Mouse (Mus musculus): Measurements from ENCODE around the gene Gm20388.
"Not testable (repeated sequence)": the region's sequence is repeated elsewhere in the genome, so short reads cannot be mapped to it uniquely, and the experiment has no call there.

Gene Gm20388

GRCm38 (mm10) chr8:121132961-121133513 lies 1222.4 kb downstream of the Gm20388 start:
- no peak for DNase-seq (ENCODE audit: low spot score in 2 of 2)

GRCm38 (mm10) chr8:121134102-121134501 lies 1223.5 kb downstream of the Gm20388 start:
- DNase-seq (ENCODE audit: low spot score in 2 of 2) = no peak

GRCm38 (mm10) chr8:121134512-121134911 lies 1223.9 kb downstream of the Gm20388 start:
- no peak for DNase-seq (ENCODE audit: low spot score in 2 of 2)

- DNase-seq (ENCODE audit: low spot score in 2 of 2) = no peak
These were observed 1226.2 kb downstream of the Gm20388 start for GRCm38 (mm10) chr8:121136856-121137255.

- not testable (repeated sequence) for DNase-seq (ENCODE audit: low spot score in 2 of 2)
These were observed 1235.0 kb downstream of the Gm20388 start for GRCm38 (mm10) chr8:121145457-121146134.

- DNase-seq (ENCODE audit: low spot score in 2 of 2) = no peak
These were observed 1238.0 kb downstream of the Gm20388 start for GRCm38 (mm10) chr8:121148573-121149083.

- peak; percentile 74 to 77 for DNase-seq (ENCODE audit: low spot score in 2 of 2)
These were observed 1241.8 kb downstream of the Gm20388 start for GRCm38 (mm10) chr8:121152394-121152793.

- DNase-seq (ENCODE audit: low spot score in 2 of 2) = no peak
These were observed 1246.4 kb downstream of the Gm20388 start for GRCm38 (mm10) chr8:121156990-121157491.

- no peak for DNase-seq (ENCODE audit: low spot score in 2 of 2)
These were observed 1248.2 kb downstream of the Gm20388 start for GRCm38 (mm10) chr8:121158812-121159211.

GRCm38 (mm10) chr8:121161437-121161836 lies 1250.8 kb downstream of the Gm20388 start:
- DNase-seq (ENCODE audit: low spot score in 2 of 2) = no peak

GRCm38 (mm10) chr8:121162413-121162812 lies 1251.8 kb downstream of the Gm20388 start:
- no peak for DNase-seq (ENCODE audit: low spot score in 2 of 2)

- no peak for DNase-seq (ENCODE audit: low spot score in 2 of 2)
These were observed 1252.5 kb downstream of the Gm20388 start for GRCm38 (mm10) chr8:121162906-121163695.

- peak in 1 of 2 experiments; percentile 23 for DNase-seq (ENCODE audit: low spot score in 2 of 2)
These were observed 1253.4 kb downstream of the Gm20388 start for GRCm38 (mm10) chr8:121164017-121164469.

- no peak for DNase-seq (ENCODE audit: low spot score in 2 of 2)
These were observed 1257.4 kb downstream of the Gm20388 start for GRCm38 (mm10) chr8:121168033-121168432.

GRCm38 (mm10) chr8:121170116-121170515 lies 1259.5 kb downstream of the Gm20388 start:
- peak in 1 of 2 experiments; percentile 7 for DNase-seq (ENCODE audit: low spot score in 2 of 2)

GRCm38 (mm10) chr8:121170626-121171552 lies 1260.2 kb downstream of the Gm20388 start:
- peak; percentile 68 to 78 for DNase-seq (ENCODE audit: low spot score in 2 of 2)

- no peak for DNase-seq (ENCODE audit: low spot score in 2 of 2)
These were observed 1261.9 kb downstream of the Gm20388 start for GRCm38 (mm10) chr8:121172567-121172966.

- DNase-seq (ENCODE audit: low spot score in 2 of 2) = no peak
These were observed 1263.5 kb downstream of the Gm20388 start for GRCm38 (mm10) chr8:121174178-121174577.

- no peak for DNase-seq (ENCODE audit: low spot score in 2 of 2)
These were observed 1264.3 kb downstream of the Gm20388 start for GRCm38 (mm10) chr8:121174721-121175539.

- no peak for DNase-seq (ENCODE audit: low spot score in 2 of 2)
These were observed 1265.0 kb downstream of the Gm20388 start for GRCm38 (mm10) chr8:121175540-121176090.

All from heart, adult 9 months (tissue).